Mouse (Mus musculus) neural tube, embryonic 14.5 days (tissue): ENCODE measurements around the gene Mctp2. TPM values are rescaled to one million over a fixed set of nuclear protein-coding genes. Genes with fewer than 3 reads are reported as not detected.

Experiments
- ATAC-seq: fragments of 200-750 bp; cut with Nextera tagmentation; 2 replicates; pipeline ENCODE4 v1.8.0; 2017; ENCODE audit warnings: low read depth, mild to moderate bottlenecking, moderate TSS enrichment, moderate library complexity
- H3K27ac ChIP-seq: fragments of 300-500 bp; sonication (generic); 2 replicates; pipeline ENCODE4 v1.5.1; 2014; ENCODE audit warnings: low read depth, mild to moderate bottlenecking, control low read depth, low read length, moderate library complexity, mixed read lengths
- H3K27me3 ChIP-seq: fragments of 300-500 bp; sonication (generic); 2 replicates; pipeline ENCODE4 v1.6.1; 2014; ENCODE audit warnings: low read length; ENCODE audit not compliant: control insufficient read depth, insufficient read depth
- H3K36me3 ChIP-seq: fragments of 300-500 bp; sonication (generic); 2 replicates; pipeline ENCODE4 v1.6.1; 2014; ENCODE audit warnings: low read length, mixed read lengths; ENCODE audit not compliant: control insufficient read depth, insufficient read depth
- H3K4me1 ChIP-seq: fragments of 300-500 bp; sonication (generic); 2 replicates; pipeline ENCODE4 v1.6.1; 2014; ENCODE audit warnings: low read length; ENCODE audit not compliant: control insufficient read depth, insufficient read depth
- H3K4me2 ChIP-seq: fragments of 300-500 bp; sonication (generic); 2 replicates; pipeline ENCODE4 v1.6.1; 2014; ENCODE audit warnings: mild to moderate bottlenecking, low read depth, low read length, control low read depth
- H3K4me3 ChIP-seq: fragments of 300-500 bp; sonication (generic); 2 replicates; pipeline ENCODE4 v1.5.1; 2014; ENCODE audit warnings: low read depth, low read length, control low read depth, mixed read lengths
- H3K9ac ChIP-seq: fragments of 300-500 bp; sonication (generic); replicated peaks from 2 replicates; pipeline ENCODE4 v1.6.1; 2014; ENCODE audit warnings: low read depth, mild to moderate bottlenecking, control low read depth, low read length, mixed read lengths
- H3K9me3 ChIP-seq: fragments of 300-500 bp; sonication (generic); 2 replicates; pipeline ENCODE4 v1.6.1; 2016; ENCODE audit warnings: low read length; ENCODE audit not compliant: control insufficient read depth
- WGBS: fragments of 180-500 bp; shearing (Covaris S2); extraction: QIAGEN DNeasy Blood & Tissue Kit; methylation state at CpG from one replicate; pipeline ENCODE4 v1.1.7; 2014; 5-methylcytosine and 5-hydroxymethylcytosine counted together
- polyA plus RNA-seq: library from polyadenylated mRNA; unstranded; fragments of >200 nt; fragmentation: Nextera tagmentation; extraction: Ambion mirVana; gene quantifications from 2 replicates; pipeline ENCODE4 v1.2.1, GENCODE M21; 2014

Mctp2 gene
- polyA plus RNA-seq, 1 experiment from 2014 or later = 1.9 TPM

DNA sequence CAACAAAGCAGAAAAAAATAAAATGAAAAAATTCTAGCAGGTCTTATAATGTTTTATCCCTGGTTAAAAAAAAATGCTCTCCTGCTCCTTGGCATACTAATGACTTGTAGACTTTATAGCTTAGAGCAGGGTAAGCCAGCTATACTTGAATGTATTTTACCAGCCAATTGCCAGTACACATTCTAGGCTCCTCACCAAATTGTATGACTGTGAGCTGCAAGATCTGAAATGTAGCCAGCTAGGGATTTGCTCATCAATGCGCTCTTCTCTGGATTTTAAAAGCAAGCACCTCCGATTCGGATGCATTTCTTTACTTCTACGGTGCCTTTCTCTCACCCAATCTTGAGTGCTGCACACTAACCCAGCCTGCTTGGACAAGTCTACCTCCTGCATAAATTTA, 167.7 kb downstream of the Mctp2 start:
- WGBS = 93% methylated on average over 4 of the region's 4 CpGs
- H3K27me3 ChIP-seq = no peaks in the 10 kb centered on the region
- H3K4me3 ChIP-seq = no peak overlapping the region
- no peak overlapping the region for H3K27ac ChIP-seq
- H3K36me3 ChIP-seq = no peaks in the 10 kb centered on the region
- H3K4me1 ChIP-seq = no peaks in the 10 kb centered on the region
- H3K9me3 ChIP-seq = no peaks in the 10 kb centered on the region
- H3K9ac ChIP-seq = no peak overlapping the region
- no peak overlapping the region for H3K4me2 ChIP-seq
- ATAC-seq = no peak

DNA sequence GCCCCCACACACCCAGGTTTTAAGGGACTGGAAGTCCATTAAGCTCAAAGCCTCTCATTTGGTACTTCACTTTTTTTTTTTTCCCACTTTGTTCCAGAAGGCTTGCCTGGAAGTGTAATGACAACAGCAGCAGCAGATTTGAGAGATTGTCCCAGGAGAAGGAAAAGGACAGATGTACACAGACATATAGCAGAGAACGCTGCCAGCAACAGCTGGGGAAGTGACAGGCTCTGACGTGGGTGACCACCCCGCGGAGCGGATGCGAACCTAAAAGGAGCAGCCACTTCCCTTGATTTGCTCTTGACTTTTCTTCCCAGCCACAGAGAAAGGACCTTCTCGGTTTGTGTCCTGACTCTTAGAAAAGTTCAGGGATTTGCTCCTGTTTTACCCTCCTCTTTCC, 185.4 kb downstream of the Mctp2 start:
- H3K27ac ChIP-seq = no peak overlapping the region
- H3K4me2 ChIP-seq = no peak overlapping the region
- H3K27me3 ChIP-seq = no peaks in the 10 kb centered on the region
- H3K36me3 ChIP-seq = no peaks in the 10 kb centered on the region
- WGBS = 66% methylated on average over 7 of the region's 7 CpGs
- H3K4me3 ChIP-seq = no peak overlapping the region
- ATAC-seq = no peak
- no peaks in the 10 kb centered on the region for H3K9me3 ChIP-seq
- no peak overlapping the region for H3K9ac ChIP-seq
- H3K4me1 ChIP-seq = no peaks in the 10 kb centered on the region

DNA sequence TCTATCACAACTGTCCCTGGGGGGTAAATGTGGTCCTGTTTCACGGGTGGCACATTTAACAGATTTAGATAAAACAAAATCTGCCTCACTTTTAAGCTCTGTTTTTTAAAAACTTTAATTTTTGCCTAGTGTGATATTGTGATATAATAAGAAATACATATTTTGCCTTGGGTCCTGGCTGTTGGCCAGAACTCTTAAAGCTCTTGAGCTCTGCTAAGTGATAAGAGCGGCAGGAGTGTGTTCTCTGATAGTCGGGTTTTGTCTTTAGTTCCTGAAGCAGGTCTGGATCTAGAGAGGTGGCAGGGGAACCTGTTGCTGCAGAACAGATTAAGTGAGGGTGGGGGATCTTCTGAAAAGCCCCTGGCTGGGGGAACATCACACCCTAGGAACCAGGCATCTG, 186.7 kb downstream of the Mctp2 start:
- no peak overlapping the region for H3K4me3 ChIP-seq
- WGBS = 94% methylated on average over 3 of the region's 3 CpGs
- no peak for ATAC-seq
- no peaks in the 10 kb centered on the region for H3K9me3 ChIP-seq
- no peaks in the 10 kb centered on the region for H3K4me1 ChIP-seq
- H3K27ac ChIP-seq = no peak overlapping the region
- no peaks in the 10 kb centered on the region for H3K27me3 ChIP-seq
- H3K4me2 ChIP-seq = no peak overlapping the region
- H3K36me3 ChIP-seq = no peaks in the 10 kb centered on the region
- H3K9ac ChIP-seq = no peak overlapping the region

DNA sequence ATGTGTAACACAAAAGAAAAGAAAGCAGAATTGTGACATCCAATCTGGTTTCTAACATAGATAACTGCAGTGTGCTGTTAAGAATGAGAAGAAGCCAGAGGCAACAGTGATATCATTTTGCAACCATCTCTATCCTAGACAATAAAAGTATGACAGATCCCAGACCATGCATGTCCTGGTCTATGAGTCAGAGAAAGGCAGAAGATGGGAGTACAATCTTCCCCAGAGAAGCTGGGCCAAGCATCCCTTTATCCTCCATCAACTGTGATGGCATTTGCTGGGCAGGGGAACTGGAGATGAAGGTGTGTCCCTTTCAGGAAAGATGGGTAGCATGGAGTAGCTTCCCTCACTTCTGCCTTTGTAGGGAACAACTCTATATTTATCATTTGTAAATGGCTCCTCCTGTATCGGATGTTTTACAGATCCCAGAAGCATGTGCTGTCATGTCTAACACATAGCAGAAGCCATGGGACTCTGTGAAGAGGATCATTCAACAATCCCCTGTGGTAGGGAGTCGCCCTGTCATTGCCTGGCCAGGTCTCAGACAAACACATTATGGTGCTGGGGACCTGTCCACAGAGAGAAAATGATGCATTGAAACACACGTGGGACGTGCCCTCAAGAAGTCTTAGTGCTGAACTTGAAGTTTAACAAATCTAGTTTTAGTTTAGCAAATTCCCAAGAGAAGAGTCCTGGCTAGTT, 188.9 kb downstream of the Mctp2 start:
- Histone ChIP-seq H3K36me3 (no peaks in the 10 kb centered on the region), H3K27ac (no peak overlapping the region), H3K4me2 (no peak overlapping the region), H3K9me3 (no peaks in the 10 kb centered on the region), H3K4me1 (no peaks in the 10 kb centered on the region), H3K9ac (no peak overlapping the region), H3K27me3 (no peaks in the 10 kb centered on the region), H3K4me3 (no peak overlapping the region)
- WGBS = 90% methylated on average over 4 of the region's 4 CpGs
- no peak for ATAC-seq

DNA sequence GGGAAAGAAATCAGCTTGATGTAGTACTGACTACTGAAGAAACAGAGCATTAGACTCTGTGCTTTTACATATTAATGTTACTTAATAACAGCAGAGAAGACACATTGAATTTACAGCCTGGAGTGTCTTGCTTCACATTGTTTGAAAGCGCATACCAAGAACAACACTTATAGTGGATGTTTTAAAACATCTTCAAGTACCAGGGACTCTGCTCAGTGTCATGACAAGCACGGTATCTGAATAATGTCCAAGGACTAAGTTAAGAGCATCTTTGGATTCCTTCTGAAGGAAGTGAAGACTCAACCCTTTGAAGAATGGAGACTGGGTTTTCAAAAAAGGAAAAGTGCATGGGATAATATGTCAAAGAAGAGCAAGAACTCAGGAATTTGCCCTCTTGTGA, 191.3 kb downstream of the Mctp2 start:
- Histone ChIP-seq H3K36me3 (no peaks in the 10 kb centered on the region), H3K27me3 (no peaks in the 10 kb centered on the region), H3K9ac (no peak overlapping the region), H3K9me3 (no peaks in the 10 kb centered on the region), H3K4me3 (no peak overlapping the region), H3K4me2 (no peak overlapping the region), H3K4me1 (no peaks in the 10 kb centered on the region), H3K27ac (no peak overlapping the region)
- ATAC-seq = no peak
- WGBS = 93% methylated on average over 2 of the region's 2 CpGs

DNA sequence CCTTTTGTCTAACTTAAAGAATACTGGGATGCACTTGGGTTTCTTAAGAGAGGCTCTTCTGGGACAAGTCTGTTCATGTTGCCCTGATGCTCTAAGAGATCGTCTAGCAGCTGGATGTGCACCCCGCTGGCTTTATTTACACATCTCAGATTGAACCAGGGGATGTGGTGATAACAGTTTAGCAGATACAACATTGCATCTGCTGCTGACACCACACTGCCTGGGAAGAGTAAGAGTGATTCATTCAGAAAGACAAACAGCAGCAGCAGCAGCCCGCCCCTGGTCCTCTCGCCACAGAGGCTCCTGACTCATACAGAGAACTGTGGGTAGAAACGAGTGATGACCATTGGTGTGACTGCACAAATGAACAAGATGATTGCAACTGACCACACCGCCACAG, 195.8 kb downstream of the Mctp2 start:
- no peaks in the 10 kb centered on the region for H3K36me3 ChIP-seq
- H3K9ac ChIP-seq = no peak overlapping the region
- H3K4me2 ChIP-seq = no peak overlapping the region
- ATAC-seq = no peak
- no peaks in the 10 kb centered on the region for H3K9me3 ChIP-seq
- no peaks in the 10 kb centered on the region for H3K4me1 ChIP-seq
- no peak overlapping the region for H3K4me3 ChIP-seq
- no peak overlapping the region for H3K27ac ChIP-seq
- WGBS = 71% methylated on average over 6 of the region's 6 CpGs
- H3K27me3 ChIP-seq = no peaks in the 10 kb centered on the region

DNA sequence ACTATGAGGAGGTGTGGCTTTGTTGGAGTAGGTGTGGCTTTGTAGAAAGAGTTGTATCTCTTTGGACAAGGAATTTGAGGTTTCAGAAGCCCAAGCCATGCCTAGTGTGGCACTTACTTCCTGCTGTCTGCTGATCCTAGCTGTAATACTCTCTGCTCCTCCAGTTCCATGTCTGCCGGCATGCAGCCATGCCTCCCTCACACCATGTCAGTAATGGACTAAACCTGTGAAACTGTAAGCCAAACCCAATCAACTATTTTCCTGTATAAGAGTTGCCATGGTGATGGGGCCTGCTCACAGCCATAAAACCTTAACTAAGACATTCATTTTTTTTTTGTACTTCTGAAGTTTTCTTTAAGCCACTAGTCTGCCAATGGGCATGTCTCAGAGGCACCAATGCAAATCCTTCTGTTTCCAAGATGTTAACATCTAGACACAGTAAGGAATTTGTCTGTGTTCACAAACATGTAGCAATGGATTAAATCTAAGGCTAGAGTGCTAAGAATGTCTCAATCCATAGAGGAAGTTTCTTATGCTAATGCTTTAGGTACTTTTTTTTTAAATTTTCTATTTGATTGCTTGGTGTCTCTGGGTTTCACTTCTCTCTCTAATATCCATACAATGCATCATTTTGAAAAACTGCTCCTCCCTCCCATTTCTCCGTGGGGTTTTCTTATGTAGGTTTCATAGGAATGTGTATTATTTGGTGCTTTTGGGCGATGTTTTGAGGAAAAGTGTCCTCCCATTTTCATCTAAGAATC, 197.6 kb downstream of the Mctp2 start:
- no peaks in the 10 kb centered on the region for H3K36me3 ChIP-seq
- H3K4me1 ChIP-seq = no peaks in the 10 kb centered on the region
- H3K4me3 ChIP-seq = no peak overlapping the region
- no peak for ATAC-seq
- WGBS = 88% methylated on average over 3 of the region's 3 CpGs
- no peak overlapping the region for H3K27ac ChIP-seq
- no peak overlapping the region for H3K9ac ChIP-seq
- H3K9me3 ChIP-seq = no peaks in the 10 kb centered on the region
- H3K4me2 ChIP-seq = no peak overlapping the region
- H3K27me3 ChIP-seq = no peaks in the 10 kb centered on the region

DNA sequence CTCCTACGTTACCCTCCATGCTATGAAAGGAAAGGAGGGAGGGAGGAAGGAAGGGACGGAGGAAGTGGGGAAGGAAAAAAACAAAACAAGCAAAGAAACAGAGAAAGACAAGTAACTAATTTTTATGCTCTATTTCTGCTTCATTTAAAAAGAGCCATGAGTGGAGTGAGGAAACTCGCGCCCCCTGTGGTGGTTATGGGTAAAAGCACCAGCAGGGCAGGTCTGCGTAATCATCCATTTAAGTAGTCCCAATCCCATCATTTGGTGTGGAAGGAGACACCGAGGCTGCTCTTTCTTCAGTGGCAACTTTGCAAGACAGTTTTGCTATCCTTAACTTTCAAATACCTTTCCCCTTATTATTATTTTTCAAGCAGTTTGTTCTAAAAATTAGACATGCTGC, 202.2 kb downstream of the Mctp2 start:
- Histone ChIP-seq H3K36me3 (no peaks in the 10 kb centered on the region), H3K27me3 (no peaks in the 10 kb centered on the region), H3K27ac (no peak overlapping the region), H3K4me1 (no peaks in the 10 kb centered on the region), H3K4me3 (no peak overlapping the region), H3K9ac (no peak overlapping the region), H3K4me2 (no peak overlapping the region), H3K9me3 (no peaks in the 10 kb centered on the region)
- WGBS = 53% methylated on average over 6 of the region's 6 CpGs
- no peak for ATAC-seq

DNA sequence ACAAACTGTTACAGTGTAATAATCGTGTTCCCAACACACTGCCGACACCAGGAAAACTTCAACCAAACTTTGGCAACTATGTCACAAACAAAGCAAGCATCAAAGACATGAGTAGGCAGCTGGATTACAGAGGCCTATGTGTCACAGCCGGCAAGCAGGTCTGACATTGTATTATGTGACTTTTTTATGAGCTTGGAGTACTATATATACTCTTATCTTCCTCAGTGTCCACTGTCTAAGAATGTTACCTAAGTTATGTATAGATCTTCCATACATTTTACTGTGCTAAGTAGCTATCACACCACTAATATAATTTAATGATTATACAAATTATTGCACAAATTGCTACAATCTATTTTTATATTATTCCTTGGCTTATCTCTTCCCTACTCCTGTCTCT, 202.8 kb downstream of the Mctp2 start:
- Histone ChIP-seq H3K27me3 (no peaks in the 10 kb centered on the region), H3K4me1 (no peaks in the 10 kb centered on the region), H3K9ac (no peak overlapping the region), H3K4me2 (no peak overlapping the region), H3K9me3 (no peaks in the 10 kb centered on the region), H3K4me3 (no peak overlapping the region), H3K36me3 (no peaks in the 10 kb centered on the region), H3K27ac (no peak overlapping the region)
- ATAC-seq = no peak
- WGBS = 78% methylated on average over 3 of the region's 3 CpGs
